Mouse (Mus musculus): ENCODE results near the gene Dap. TPM values are rescaled to one million over a fixed set of nuclear protein-coding genes. Genes with fewer than 3 reads are reported as not detected.

The Dap gene
- polyA plus RNA-seq, 1 experiment from 2014 or later = 36.2 TPM

GRCm38 (mm10) chr15:31281830-31282229, 57.7 kb downstream of the Dap start:
- H3K27me3 ChIP-seq (ENCODE audit: control insufficient read depth, insufficient read depth, low read length) = no peaks in the 10 kb centered on the region
- H3K4me3 ChIP-seq (replicated peaks; ENCODE audit: low read length) = no peak overlapping the region
- H3K9ac ChIP-seq = no peak overlapping the region
- H3K4me1 ChIP-seq (replicated peaks; ENCODE audit: control insufficient read depth, insufficient read depth, low read length) = no peaks in the 10 kb centered on the region; the same call in none of the 2 replicates
- H3K27ac ChIP-seq = no peak overlapping the region
- no peak for DNase-seq (ENCODE audit: low spot score)
- WGBS = 47% methylated on average over 13 of the region's 13 CpGs
- no peaks in the 10 kb centered on the region for H3K36me3 ChIP-seq (replicated peaks; ENCODE audit: control insufficient read depth, insufficient read depth)
- H3K4me2 ChIP-seq (replicated peaks) = peak overlapping the region; percentile 19
- ATAC-seq (ENCODE audit: low FRiP score) = 0 out of 2 replicates have a peak, but pooled peaks have one; percentile 43
- H3K9me3 ChIP-seq (ENCODE audit: control insufficient read depth, low read length) = no peaks in the 10 kb centered on the region

GRCm38 (mm10) chr15:31282353-31282752, 58.2 kb downstream of the Dap start:
- 80% methylated on average over 3 of the region's 3 CpGs for WGBS
- H3K4me3 ChIP-seq (replicated peaks; ENCODE audit: low read length) = no peak overlapping the region
- no peaks in the 10 kb centered on the region for H3K9me3 ChIP-seq (ENCODE audit: control insufficient read depth, low read length)
- H3K9ac ChIP-seq = no peak overlapping the region
- no peak overlapping the region for H3K27ac ChIP-seq
- H3K4me2 ChIP-seq (replicated peaks) = no peak overlapping the region; the same call in 1 of the 2 replicates
- ATAC-seq (ENCODE audit: low FRiP score) = no peak
- no peak for DNase-seq (ENCODE audit: low spot score)
- no peaks in the 10 kb centered on the region for H3K27me3 ChIP-seq (ENCODE audit: control insufficient read depth, insufficient read depth, low read length)
- no peaks in the 10 kb centered on the region; the same call in none of the 2 replicates for H3K4me1 ChIP-seq (replicated peaks; ENCODE audit: control insufficient read depth, insufficient read depth, low read length)
- H3K36me3 ChIP-seq (replicated peaks; ENCODE audit: control insufficient read depth, insufficient read depth) = no peaks in the 10 kb centered on the region

GRCm38 (mm10) chr15:31284142-31284541, 60.0 kb downstream of the Dap start:
- DNase-seq (ENCODE audit: low spot score) = no peak
- no peak overlapping the region for H3K4me3 ChIP-seq (replicated peaks; ENCODE audit: low read length)
- H3K9ac ChIP-seq = no peak overlapping the region
- H3K9me3 ChIP-seq (ENCODE audit: control insufficient read depth, low read length) = no peaks in the 10 kb centered on the region
- H3K4me1 ChIP-seq (replicated peaks; ENCODE audit: control insufficient read depth, insufficient read depth, low read length) = no peaks in the 10 kb centered on the region; the same call in none of the 2 replicates
- H3K27me3 ChIP-seq (ENCODE audit: control insufficient read depth, insufficient read depth, low read length) = no peaks in the 10 kb centered on the region
- no peaks in the 10 kb centered on the region for H3K36me3 ChIP-seq (replicated peaks; ENCODE audit: control insufficient read depth, insufficient read depth)
- H3K4me2 ChIP-seq (replicated peaks) = no peak overlapping the region
- H3K27ac ChIP-seq = no peak overlapping the region
- WGBS = 77% methylated on average over 5 of the region's 5 CpGs
- ATAC-seq (ENCODE audit: low FRiP score) = no peak

- H3K4me1 ChIP-seq (replicated peaks; ENCODE audit: control insufficient read depth, insufficient read depth, low read length) = no peaks in the 10 kb centered on the region; the same call in none of the 2 replicates
- no peak overlapping the region for H3K4me2 ChIP-seq (replicated peaks)
- no peak overlapping the region for H3K27ac ChIP-seq
- no peaks in the 10 kb centered on the region for H3K9me3 ChIP-seq (ENCODE audit: control insufficient read depth, low read length)
- ATAC-seq (ENCODE audit: low FRiP score) (no peak), DNase-seq (ENCODE audit: low spot score) (peak; percentile 30)
- no peak overlapping the region for H3K4me3 ChIP-seq (replicated peaks; ENCODE audit: low read length)
- no peaks in the 10 kb centered on the region for H3K36me3 ChIP-seq (replicated peaks; ENCODE audit: control insufficient read depth, insufficient read depth)
- no peaks in the 10 kb centered on the region for H3K27me3 ChIP-seq (ENCODE audit: control insufficient read depth, insufficient read depth, low read length)
- no peak overlapping the region for H3K9ac ChIP-seq
- 70% methylated on average over 17 of the region's 17 CpGs for WGBS
Measured at GRCm38 (mm10) chr15:31284922-31285631, 61.0 kb downstream of the Dap start.

GRCm38 (mm10) chr15:31285695-31286094, 61.6 kb downstream of the Dap start:
- Histone ChIP-seq H3K36me3 (replicated peaks; ENCODE audit: control insufficient read depth, insufficient read depth) (no peaks in the 10 kb centered on the region), H3K4me3 (replicated peaks; ENCODE audit: low read length) (no peak overlapping the region), H3K27me3 (ENCODE audit: control insufficient read depth, insufficient read depth, low read length) (no peaks in the 10 kb centered on the region), H3K9ac (no peak overlapping the region), H3K4me2 (replicated peaks) (no peak overlapping the region), H3K27ac (no peak overlapping the region), H3K9me3 (ENCODE audit: control insufficient read depth, low read length) (no peaks in the 10 kb centered on the region), H3K4me1 (replicated peaks; ENCODE audit: control insufficient read depth, insufficient read depth, low read length) (no peaks in the 10 kb centered on the region; the same call in none of the 2 replicates)
- ATAC-seq (ENCODE audit: low FRiP score) (no peak), DNase-seq (ENCODE audit: low spot score) (no peak)
- WGBS = 91% methylated on average over 3 of the region's 3 CpGs

GRCm38 (mm10) chr15:31292627-31293026, 68.5 kb downstream of the Dap start:
- no peak for ATAC-seq (ENCODE audit: low FRiP score)
- no peak overlapping the region for H3K9ac ChIP-seq
- H3K9me3 ChIP-seq (ENCODE audit: control insufficient read depth, low read length) = no peaks in the 10 kb centered on the region
- no peak overlapping the region for H3K4me2 ChIP-seq (replicated peaks)
- H3K4me1 ChIP-seq (replicated peaks; ENCODE audit: control insufficient read depth, insufficient read depth, low read length) = peaks cover 2% of the 10 kb centered on the region; the same call in 1 of the 2 replicates
- peaks cover 16% of the 10 kb centered on the region for H3K27me3 ChIP-seq (ENCODE audit: control insufficient read depth, insufficient read depth, low read length)
- no peak overlapping the region for H3K4me3 ChIP-seq (replicated peaks; ENCODE audit: low read length)
- no peak overlapping the region for H3K27ac ChIP-seq
- DNase-seq (ENCODE audit: low spot score) = no peak
- 51% methylated on average over 3 of the region's 3 CpGs for WGBS
- H3K36me3 ChIP-seq (replicated peaks; ENCODE audit: control insufficient read depth, insufficient read depth) = no peaks in the 10 kb centered on the region

- no peak overlapping the region for H3K9ac ChIP-seq
- peaks cover 6% of the 10 kb centered on the region; the same call in 1 of the 2 replicates for H3K4me1 ChIP-seq (replicated peaks; ENCODE audit: control insufficient read depth, insufficient read depth, low read length)
- DNase-seq (ENCODE audit: low spot score) = no peak
- no peak overlapping the region for H3K27ac ChIP-seq
- no peak overlapping the region for H3K4me2 ChIP-seq (replicated peaks)
- 8% methylated on average over 2 of the region's 2 CpGs for WGBS
- peaks cover 21% of the 10 kb centered on the region for H3K27me3 ChIP-seq (ENCODE audit: control insufficient read depth, insufficient read depth, low read length)
- H3K4me3 ChIP-seq (replicated peaks; ENCODE audit: low read length) = no peak overlapping the region
- ATAC-seq (ENCODE audit: low FRiP score) = no peak
- H3K36me3 ChIP-seq (replicated peaks; ENCODE audit: control insufficient read depth, insufficient read depth) = no peaks in the 10 kb centered on the region
- H3K9me3 ChIP-seq (ENCODE audit: control insufficient read depth, low read length) = no peaks in the 10 kb centered on the region
Measured at GRCm38 (mm10) chr15:31294311-31294710, 70.2 kb downstream of the Dap start.

GRCm38 (mm10) chr15:31296882-31297776, 73.0 kb downstream of the Dap start:
- peaks cover 21% of the 10 kb centered on the region for H3K27me3 ChIP-seq (ENCODE audit: control insufficient read depth, insufficient read depth, low read length)
- WGBS = 9% methylated on average over 40 of the region's 40 CpGs
- ATAC-seq (ENCODE audit: low FRiP score) = peak; percentile 35; the same call in 1 of the 2 replicates
- no peak for DNase-seq (ENCODE audit: low spot score)
- H3K4me2 ChIP-seq (replicated peaks) = peak overlapping the region; percentile 66
- no peak overlapping the region for H3K27ac ChIP-seq
- H3K4me1 ChIP-seq (replicated peaks; ENCODE audit: control insufficient read depth, insufficient read depth, low read length) = peaks cover 12% of the 10 kb centered on the region; the same call in 1 of the 2 replicates
- H3K36me3 ChIP-seq (replicated peaks; ENCODE audit: control insufficient read depth, insufficient read depth) = no peaks in the 10 kb centered on the region
- peak overlapping the region; percentile 51 for H3K9ac ChIP-seq
- H3K9me3 ChIP-seq (ENCODE audit: control insufficient read depth, low read length) = no peaks in the 10 kb centered on the region
- H3K4me3 ChIP-seq (replicated peaks; ENCODE audit: low read length) = peak overlapping the region; percentile 32

GRCm38 (mm10) chr15:31297777-31298137, 73.6 kb downstream of the Dap start:
- 14% methylated on average over 13 of the region's 13 CpGs for WGBS
- Histone ChIP-seq H3K27me3 (ENCODE audit: control insufficient read depth, insufficient read depth, low read length) (peaks cover 21% of the 10 kb centered on the region), H3K4me1 (replicated peaks; ENCODE audit: control insufficient read depth, insufficient read depth, low read length) (peaks cover 12% of the 10 kb centered on the region; the same call in 1 of the 2 replicates), H3K4me2 (replicated peaks) (peak overlapping the region; percentile 66), H3K9ac (peak overlapping the region; percentile 51; the same call in 1 of the 2 replicates), H3K27ac (no peak overlapping the region), H3K4me3 (replicated peaks; ENCODE audit: low read length) (peak overlapping the region; percentile 32), H3K36me3 (replicated peaks; ENCODE audit: control insufficient read depth, insufficient read depth) (no peaks in the 10 kb centered on the region), H3K9me3 (ENCODE audit: control insufficient read depth, low read length) (no peaks in the 10 kb centered on the region)
- DNase-seq (ENCODE audit: low spot score) (no peak), ATAC-seq (ENCODE audit: low FRiP score) (peak; percentile 38; the same call in 1 of the 2 replicates)

Measured in hindbrain, embryonic 14.5 days (tissue).